Mouse (Mus musculus): ENCODE measurements around the gene Ccdc58.
A peak's percentile ranks its signal among the peaks of the same experiment; 100 is the strongest.
"Not testable (repeated sequence)": the region's sequence is repeated elsewhere in the genome, so short reads cannot be mapped to it uniquely, and the experiment has no call there.

Ccdc58 gene

GRCm38 (mm10) chr16:36071450-36072379 is at the start of gene Ccdc58, which contains the start of gene Fam162a:
TSS of gene Ccdc58 (plus strand) at chr16:36071685.
TSS of gene Fam162a (minus strand) at chr16:36071594.
- peak; percentile 90 for DNase-seq (ENCODE audit: low spot score)

- not testable (repeated sequence) for DNase-seq (ENCODE audit: low spot score)
These were observed 43.4 kb upstream of the Ccdc58 start for GRCm38 (mm10) chr16:36028120-36028519.

- peak; percentile 91 for DNase-seq (ENCODE audit: low spot score)
These were observed 30.6 kb upstream of the Ccdc58 start, which contains the start of gene Wdr5b for GRCm38 (mm10) chr16:36040640-36041624. TSS of gene Wdr5b (plus strand) at chr16:36041190.

DNA sequence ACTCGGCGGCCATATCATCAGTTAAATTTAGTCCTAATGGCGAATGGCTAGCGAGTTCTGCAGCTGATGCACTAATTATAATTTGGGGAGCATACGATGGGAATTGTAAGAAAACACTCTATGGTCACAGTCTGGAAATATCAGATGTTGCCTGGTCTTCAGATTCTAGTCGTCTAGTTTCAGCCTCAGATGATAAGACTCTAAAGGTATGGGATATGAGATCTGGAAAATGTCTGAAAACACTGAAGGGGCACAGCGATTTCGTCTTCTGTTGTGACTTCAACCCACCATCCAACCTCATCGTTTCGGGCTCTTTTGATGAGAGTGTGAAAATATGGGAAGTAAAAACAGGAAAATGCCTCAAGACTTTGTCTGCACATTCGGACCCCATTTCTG is 29.9 kb upstream of the Ccdc58 start:
- no peak for DNase-seq (ENCODE audit: low spot score)

DNA sequence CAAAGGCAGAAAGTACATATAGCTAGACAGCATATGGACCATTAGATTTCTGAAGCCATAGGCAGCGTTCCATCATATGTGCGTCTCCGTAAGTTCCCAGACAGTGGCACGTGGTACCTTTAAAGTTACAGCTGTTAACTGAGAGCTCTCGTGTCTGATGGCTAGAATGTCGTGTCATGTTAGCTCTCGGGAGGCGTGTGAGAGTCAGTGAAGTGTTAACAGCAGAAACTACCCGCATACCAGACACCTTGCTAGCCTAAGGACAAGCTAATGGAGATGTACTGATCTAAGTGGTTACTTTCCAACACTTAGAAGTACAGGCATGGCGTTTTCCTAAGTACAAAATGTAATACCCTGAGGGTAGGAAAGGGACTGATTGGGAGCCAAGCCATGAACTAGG is 28.4 kb upstream of the Ccdc58 start:
- DNase-seq (ENCODE audit: low spot score), result no peak

DNA sequence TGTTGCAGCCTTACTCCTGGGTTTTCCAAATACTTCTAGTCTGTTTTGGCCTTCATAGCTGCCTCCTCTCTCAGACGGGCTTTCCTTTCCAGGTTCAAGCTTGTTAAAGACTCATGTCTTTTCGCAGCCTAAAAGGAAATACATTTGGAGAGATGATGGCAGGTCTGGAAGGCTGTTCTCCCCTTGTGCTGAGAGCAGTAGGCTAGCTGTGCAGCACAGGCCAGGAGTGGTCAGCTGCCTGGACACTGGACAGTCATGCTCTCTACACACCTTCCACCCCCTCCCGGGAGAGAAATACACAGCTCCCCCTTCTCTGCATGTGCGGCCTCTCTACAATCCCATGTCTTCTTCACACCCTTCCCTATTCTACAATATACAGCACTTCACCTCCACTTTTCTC is 27.5 kb upstream of the Ccdc58 start:
- no peak for DNase-seq (ENCODE audit: low spot score)

GRCm38 (mm10) chr16:36047538-36047937 is 23.9 kb upstream of the Ccdc58 start:
- DNase-seq (ENCODE audit: low spot score), result no peak

DNA sequence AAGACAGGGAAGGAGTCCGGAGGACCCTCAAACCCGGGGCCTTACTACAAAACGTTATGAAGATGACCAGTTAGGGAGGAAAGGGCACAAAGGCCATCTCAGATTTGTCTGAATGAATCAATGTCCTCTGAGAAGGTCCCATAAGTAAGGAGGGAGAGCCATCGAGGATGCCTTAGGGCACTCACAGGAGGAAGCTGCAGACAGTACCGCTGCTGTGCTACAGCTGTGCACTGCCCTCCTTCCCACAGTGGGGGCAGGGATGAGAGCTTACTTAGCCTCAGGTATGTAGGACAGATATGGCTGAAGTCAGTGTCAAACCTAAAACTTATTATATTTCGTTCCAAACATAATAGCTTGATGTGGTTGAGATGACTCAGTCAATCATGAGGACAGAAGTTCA is 20.0 kb upstream of the Ccdc58 start:
- no peak for DNase-seq (ENCODE audit: low spot score)

DNA sequence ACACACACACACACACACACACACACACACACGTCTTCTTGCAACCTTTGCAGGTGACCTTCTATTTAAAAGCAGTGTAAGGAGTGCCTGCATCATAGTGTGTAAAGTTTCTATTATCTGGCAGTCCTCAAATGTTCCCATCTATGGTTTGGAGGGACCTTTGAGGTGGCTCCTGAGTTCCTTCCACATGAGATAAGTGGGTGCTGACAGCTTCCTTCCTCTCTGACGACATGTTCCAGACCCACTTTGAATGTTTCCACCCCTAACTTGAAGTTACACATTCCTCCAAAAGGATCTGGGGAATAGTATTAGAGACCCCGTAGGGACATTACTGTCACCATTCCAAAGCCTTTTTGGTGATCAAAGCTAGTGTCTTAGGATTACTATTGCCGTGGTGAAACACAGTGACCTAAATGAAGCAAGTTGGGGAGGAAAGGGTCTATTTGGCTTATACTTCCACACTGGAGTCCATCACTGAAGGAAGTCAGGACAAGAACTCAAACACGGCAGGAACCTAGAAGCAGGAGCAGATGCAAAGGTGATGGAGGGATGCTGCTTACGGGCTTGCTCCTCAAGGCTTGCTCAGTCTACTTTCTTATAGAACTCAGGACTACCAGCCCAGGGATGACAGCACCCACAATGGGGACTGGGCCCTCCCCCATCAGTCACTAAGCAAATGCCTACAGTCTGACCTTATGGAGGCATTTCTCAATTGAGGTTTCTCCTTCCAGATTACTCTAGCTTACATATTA is 17.8 kb upstream of the Ccdc58 start:
- DNase-seq (ENCODE audit: low spot score), result no peak

- DNase-seq (ENCODE audit: low spot score), result no peak
These were observed 16.6 kb upstream of the Ccdc58 start for GRCm38 (mm10) chr16:36054920-36055319.

- no peak for DNase-seq (ENCODE audit: low spot score)
These were observed 15.1 kb upstream of the Ccdc58 start for GRCm38 (mm10) chr16:36056416-36056815.

- no peak for DNase-seq (ENCODE audit: low spot score)
These were observed 13.5 kb upstream of the Ccdc58 start for GRCm38 (mm10) chr16:36057933-36058475.

DNA sequence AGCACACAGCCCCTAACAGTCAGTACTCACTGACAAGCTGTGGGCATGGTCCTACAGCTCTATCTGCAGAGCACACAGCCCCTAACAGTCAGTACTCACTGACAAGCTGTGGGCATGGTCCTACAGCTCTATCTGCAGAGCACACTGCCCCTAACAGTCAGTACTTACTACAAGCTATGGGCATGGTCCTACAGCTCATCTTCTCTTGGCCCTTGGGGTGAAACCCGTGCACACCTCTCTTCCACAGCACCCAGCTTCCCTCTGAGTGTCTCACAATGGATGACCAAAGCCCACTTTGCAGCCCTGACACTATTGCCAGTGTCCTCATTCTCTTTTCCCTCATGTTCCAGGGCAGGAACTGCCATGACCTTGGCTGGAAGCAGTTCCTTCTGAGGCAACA is 9.0 kb upstream of the Ccdc58 start:
- not testable (repeated sequence) for DNase-seq (ENCODE audit: low spot score)

DNA sequence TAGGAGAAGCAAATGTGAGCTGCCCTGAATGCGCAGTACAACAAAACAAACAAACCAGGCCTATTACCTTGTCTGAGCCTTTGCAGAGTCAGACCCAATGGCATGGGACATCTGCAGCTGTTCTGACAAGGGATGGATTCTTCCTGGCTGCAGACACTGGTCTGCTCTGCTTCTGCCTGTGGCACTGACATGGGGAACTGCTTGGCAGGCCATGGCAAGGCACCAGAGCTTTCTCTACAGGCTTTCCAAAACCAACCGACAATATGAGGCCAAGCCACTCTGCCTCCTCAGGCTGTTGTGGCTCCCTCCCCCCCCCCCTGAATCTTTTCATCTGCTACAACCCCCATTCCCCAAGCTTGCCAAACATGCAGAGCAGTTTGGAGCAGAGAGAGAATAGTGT is 8.2 kb upstream of the Ccdc58 start:
- DNase-seq (ENCODE audit: low spot score), result no peak

DNA sequence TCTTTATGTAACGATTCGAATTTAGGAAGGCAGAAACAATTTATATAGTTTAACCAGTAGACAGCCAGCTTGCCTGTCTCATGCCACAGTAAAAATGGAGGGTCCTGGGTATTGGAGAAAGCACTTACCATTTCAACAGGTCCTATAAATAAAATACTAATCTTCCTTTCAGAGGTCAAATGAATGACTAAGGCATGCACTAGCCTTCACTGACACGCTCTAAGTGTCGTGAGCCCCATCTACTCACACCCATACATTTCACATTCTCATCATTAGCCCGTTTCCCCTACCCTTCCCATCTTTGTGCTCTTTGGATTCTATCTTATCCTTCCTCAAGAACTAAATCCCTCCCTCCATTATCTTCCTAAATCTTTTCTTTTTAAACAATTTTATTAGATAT is 6.6 kb upstream of the Ccdc58 start:
- no peak for DNase-seq (ENCODE audit: low spot score)

DNA sequence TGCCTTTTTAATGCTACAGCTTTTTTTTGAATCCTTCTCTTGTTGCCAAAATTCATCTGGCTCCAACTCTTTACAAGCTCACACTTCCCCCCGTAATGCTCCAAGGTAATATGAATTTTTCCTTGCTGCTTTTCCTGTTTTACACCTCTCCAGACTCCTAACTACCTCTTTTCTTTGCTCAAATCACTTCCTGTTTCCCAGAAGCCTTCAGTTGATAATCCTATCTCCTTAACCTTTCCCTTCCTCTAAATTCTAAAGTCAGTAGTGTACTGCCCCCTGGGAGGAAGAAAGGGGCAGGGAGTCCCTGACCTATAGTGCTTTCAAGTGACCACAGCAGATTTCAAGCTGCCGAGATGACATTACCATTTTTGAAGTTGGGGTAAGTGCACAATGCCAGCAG is 3.8 kb upstream of the Ccdc58 start:
- no peak for DNase-seq (ENCODE audit: low spot score)

DNA sequence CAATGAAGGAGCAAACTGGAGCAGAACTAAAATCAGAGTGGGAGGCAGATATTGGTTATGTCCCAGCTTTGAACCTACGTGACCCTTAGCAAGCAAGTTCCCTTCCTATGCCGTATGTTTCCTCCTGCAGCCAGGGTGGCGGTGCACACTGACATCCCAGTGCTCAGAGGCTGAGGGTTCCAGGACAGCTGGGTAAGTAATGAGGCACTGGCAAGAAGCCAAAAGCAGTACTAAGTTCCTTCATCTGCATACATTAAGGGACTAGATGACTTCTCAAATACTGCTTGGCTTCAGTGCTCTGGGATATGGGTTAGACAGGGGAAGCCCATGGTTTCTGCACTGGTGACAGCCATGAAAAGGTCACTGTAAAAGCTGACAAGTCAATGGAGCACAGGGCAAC is 3.1 kb upstream of the Ccdc58 start:
- no peak for DNase-seq (ENCODE audit: low spot score)

DNA sequence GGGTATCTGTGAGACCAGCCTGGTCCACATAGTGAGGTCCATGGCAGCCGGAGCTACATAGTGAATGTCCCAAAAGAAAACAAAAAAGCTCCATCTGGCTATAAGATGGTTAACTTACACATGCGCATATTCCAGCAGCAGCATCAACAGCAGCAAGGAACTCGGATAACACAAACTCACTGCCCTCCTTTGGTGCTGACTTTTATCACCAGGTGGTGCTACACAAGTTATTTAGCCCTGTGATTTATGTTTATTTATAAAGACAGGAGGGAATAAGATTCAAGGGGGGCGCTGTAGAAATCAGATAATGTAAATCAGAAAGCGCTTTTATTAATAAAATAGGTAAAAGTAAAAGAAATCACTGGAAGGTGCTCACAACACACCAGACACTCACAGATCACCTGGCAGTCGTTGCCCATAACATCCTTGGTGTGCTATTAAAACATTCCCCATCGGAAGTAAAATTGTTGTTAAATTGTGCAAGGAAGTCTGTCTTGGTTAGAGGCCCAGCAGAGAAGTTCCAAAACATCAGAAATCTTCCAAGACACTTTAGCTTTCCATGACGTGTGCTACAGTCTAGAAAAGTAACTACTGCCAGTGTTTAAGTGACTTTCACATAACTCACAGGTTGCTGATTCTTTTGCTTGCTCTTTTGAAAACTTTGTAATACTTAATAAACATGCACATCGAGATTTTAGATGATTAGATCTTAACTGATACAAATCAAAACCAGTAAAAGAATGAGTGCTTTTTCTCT is 1.5 kb upstream of the Ccdc58 start:
- DNase-seq (ENCODE audit: low spot score), result no peak

- no peak for DNase-seq (ENCODE audit: low spot score)
These were observed 425 bp upstream of the Ccdc58 start for GRCm38 (mm10) chr16:36071071-36071449.

- DNase-seq (ENCODE audit: low spot score), result no peak
These were observed 1.0 kb downstream of the Ccdc58 start for GRCm38 (mm10) chr16:36072410-36073011.
